Mouse (Mus musculus): ENCODE results near the gene Lrrc63. TPM values are rescaled to one million over a fixed set of nuclear protein-coding genes. Genes with fewer than 3 reads are reported as not detected.

The Lrrc63 gene
- polyA plus RNA-seq, 1 experiment, result 0.04 TPM

DNA sequence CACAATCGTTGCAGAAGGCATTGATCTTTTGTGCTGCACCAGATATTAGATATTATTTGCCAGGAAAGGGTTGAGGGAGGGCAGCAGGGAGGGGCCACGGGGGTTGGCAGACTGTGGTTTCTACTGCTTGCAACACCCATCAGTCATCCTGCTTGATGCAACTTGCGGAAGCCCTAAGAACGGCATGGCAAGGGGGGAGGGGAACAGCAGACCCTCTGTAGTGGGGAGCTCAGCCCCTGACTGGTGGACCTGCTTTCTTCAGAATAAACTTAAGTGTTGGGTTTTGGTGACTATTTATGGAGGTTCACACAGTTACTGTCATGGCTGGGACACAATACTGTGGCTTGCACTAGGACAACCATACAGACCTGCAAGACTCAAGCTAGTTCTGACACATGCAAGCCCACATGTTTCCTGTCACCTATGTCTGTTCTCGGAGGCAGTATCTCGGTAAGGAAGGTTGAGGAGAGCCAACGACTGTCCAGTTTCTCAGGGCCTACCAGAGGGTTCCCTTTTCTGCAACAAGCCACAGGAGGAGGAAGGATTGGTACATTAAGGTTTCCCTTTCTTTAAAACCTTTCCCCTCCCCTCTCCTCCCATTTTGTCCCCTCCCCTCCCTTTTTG is 61.2 kb downstream of the Lrrc63 start:
- Histone ChIP-seq H3K4me3 (ENCODE audit: insufficient read depth, low read length) (no peak overlapping the region), H3K4me1 (ENCODE audit: control insufficient read depth, insufficient read depth, low read length) (no peaks in the 10 kb centered on the region), H3K27ac (ENCODE audit: insufficient read depth, low read length) (no peak overlapping the region)
- TF ChIP-seq CTCF (IDR thresholded peaks at IDR 0.05; ENCODE audit: extremely low read depth, insufficient read depth, low read length) (no peak), POLR2A (IDR thresholded peaks at IDR 0.05; ENCODE audit: extremely low read depth, insufficient read depth, low read length) (no peak)

DNA sequence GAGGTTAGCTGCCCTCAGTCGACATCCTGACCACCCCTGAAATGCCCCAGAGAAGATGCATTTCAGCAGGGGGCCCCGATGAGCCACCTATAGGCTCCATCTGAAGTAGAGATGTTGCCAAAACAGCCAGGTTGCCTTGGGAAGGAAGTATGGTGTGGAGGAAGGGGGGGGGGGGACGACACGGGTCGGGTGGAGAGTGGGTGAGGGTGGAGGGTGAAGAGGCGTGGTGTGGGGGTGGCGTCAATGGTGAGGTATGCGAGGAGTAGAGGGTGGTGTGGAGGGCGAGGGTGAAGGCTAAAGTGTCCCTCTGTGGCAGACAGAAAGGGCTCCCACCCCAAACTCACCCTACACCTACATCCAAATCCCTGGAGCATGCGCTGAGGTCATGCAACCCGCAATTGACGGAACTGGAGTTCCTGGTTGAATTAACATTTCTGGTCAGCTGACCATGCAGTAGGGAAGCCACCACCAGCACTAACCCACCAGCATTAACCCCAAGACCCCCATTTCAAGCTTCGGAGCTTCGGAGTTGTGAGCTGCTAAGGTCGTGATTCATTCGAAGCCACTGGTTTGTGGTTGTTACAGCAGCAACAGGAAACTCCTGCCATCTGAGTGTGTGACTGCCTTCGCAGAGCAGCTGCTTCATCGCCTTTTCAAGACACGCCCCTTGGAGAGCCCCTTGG is 62.1 kb downstream of the Lrrc63 start:
- Histone ChIP-seq H3K27ac (ENCODE audit: insufficient read depth, low read length) (no peak overlapping the region), H3K4me1 (ENCODE audit: control insufficient read depth, insufficient read depth, low read length) (0 out of 2 replicates have a peak, but pooled peaks cover 2% of the 10 kb centered on the region), H3K4me3 (ENCODE audit: insufficient read depth, low read length) (no peak overlapping the region)
- TF ChIP-seq POLR2A (IDR thresholded peaks at IDR 0.05; ENCODE audit: extremely low read depth, insufficient read depth, low read length) (no peak), CTCF (IDR thresholded peaks at IDR 0.05; ENCODE audit: extremely low read depth, insufficient read depth, low read length) (no peak)

DNA sequence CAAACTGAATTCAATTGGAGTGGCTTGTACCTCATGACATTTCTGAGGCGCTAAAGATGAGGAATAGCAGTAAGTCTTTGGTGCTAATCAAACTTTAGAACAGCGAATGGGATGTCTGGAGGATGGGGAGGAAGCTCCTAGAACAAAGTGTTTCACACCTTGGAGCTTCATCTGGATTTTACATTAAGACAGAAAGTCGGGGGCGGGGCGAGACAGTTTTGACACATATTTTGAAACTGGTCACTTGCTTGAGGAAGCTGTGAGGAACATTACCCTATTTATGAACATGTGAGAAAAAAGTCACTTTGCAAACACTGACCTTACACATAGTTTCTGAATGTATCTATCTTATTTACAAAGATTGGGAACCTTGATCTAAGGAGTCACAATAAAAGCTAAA is 65.5 kb downstream of the Lrrc63 start:
- no peak overlapping the region for H3K27ac ChIP-seq (ENCODE audit: insufficient read depth, low read length)
- no peak overlapping the region for H3K4me3 ChIP-seq (ENCODE audit: insufficient read depth, low read length)
- TF ChIP-seq CTCF (IDR thresholded peaks at IDR 0.05; ENCODE audit: extremely low read depth, insufficient read depth, low read length) (no peak), POLR2A (IDR thresholded peaks at IDR 0.05; ENCODE audit: extremely low read depth, insufficient read depth, low read length) (no peak)
- 0 out of 2 replicates have a peak, but pooled peaks cover 2% of the 10 kb centered on the region for H3K4me1 ChIP-seq (ENCODE audit: control insufficient read depth, insufficient read depth, low read length)

DNA sequence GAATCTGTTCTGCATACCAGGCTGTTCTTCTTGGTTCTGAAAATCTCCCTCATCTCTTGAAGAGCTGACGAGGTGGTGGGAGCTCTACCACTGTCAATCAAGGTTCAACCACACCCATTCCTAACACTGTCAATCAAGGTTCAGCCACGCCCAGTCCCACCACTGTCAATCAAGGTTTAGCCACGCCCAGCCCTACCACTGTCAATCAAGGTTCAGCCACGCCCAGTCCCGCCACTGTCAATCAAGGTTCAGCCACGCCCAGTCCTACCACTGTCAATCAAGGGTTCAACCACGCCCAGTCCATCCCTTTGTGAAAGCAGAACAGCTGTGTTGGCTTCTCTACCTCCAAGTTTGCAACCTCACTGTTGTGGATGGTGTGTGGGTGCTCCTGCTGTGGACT is 66.2 kb downstream of the Lrrc63 start:
- TF ChIP-seq CTCF (IDR thresholded peaks at IDR 0.05; ENCODE audit: extremely low read depth, insufficient read depth, low read length) (no peak), POLR2A (IDR thresholded peaks at IDR 0.05; ENCODE audit: extremely low read depth, insufficient read depth, low read length) (no peak)
- Histone ChIP-seq H3K27ac (ENCODE audit: insufficient read depth, low read length) (no peak overlapping the region), H3K4me3 (ENCODE audit: insufficient read depth, low read length) (no peak overlapping the region), H3K4me1 (ENCODE audit: control insufficient read depth, insufficient read depth, low read length) (0 out of 2 replicates have a peak, but pooled peaks cover 2% of the 10 kb centered on the region)

DNA sequence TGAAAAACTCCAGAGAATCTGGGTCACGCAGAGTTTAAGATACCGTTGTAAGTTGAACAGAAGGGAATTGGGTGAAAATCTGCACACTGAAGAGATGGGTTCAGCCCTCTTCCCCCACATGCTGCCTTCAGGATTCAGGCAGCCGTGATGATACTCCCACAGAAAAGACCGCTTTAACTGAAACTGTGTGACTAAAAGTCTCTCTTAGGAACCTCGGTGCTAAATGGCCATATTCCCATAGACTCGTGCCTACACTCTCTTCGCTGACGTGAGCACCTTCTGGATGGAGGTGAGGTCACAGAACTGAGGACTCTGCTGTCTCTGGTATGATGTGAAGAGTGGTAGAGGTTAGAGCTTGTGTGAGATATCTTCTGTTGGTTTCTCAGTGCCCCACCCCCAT is 66.7 kb downstream of the Lrrc63 start:
- TF ChIP-seq POLR2A (IDR thresholded peaks at IDR 0.05; ENCODE audit: extremely low read depth, insufficient read depth, low read length) (no peak), CTCF (IDR thresholded peaks at IDR 0.05; ENCODE audit: extremely low read depth, insufficient read depth, low read length) (no peak)
- Histone ChIP-seq H3K27ac (ENCODE audit: insufficient read depth, low read length) (no peak overlapping the region), H3K4me3 (ENCODE audit: insufficient read depth, low read length) (no peak overlapping the region), H3K4me1 (ENCODE audit: control insufficient read depth, insufficient read depth, low read length) (0 out of 2 replicates have a peak, but pooled peaks cover 2% of the 10 kb centered on the region)

DNA sequence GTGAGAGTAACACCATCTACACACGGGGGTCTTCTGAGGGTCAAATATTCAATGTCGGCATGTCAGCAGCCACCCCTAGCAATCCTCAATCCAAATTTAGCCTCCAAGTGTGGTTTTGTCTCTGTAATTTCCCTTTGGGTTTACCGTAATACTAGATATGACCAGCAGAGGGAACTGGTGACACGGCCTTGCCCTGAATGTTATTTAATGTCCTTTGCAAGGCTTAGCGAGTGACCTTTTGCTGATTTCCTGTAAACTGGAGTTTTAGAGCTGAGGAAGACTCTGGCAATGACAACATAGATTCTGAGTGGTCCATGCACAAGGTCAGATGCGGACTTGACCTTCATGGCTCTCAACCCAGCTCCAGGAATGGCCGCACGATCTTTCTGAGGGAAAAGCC is 70.1 kb downstream of the Lrrc63 start:
- Histone ChIP-seq H3K27ac (ENCODE audit: insufficient read depth, low read length) (no peak overlapping the region), H3K4me3 (ENCODE audit: insufficient read depth, low read length) (no peak overlapping the region), H3K4me1 (ENCODE audit: control insufficient read depth, insufficient read depth, low read length) (0 out of 2 replicates have a peak, but pooled peaks cover 2% of the 10 kb centered on the region)
- TF ChIP-seq CTCF (IDR thresholded peaks at IDR 0.05; ENCODE audit: extremely low read depth, insufficient read depth, low read length) (peak; percentile 78), POLR2A (IDR thresholded peaks at IDR 0.05; ENCODE audit: extremely low read depth, insufficient read depth, low read length) (no peak)

DNA sequence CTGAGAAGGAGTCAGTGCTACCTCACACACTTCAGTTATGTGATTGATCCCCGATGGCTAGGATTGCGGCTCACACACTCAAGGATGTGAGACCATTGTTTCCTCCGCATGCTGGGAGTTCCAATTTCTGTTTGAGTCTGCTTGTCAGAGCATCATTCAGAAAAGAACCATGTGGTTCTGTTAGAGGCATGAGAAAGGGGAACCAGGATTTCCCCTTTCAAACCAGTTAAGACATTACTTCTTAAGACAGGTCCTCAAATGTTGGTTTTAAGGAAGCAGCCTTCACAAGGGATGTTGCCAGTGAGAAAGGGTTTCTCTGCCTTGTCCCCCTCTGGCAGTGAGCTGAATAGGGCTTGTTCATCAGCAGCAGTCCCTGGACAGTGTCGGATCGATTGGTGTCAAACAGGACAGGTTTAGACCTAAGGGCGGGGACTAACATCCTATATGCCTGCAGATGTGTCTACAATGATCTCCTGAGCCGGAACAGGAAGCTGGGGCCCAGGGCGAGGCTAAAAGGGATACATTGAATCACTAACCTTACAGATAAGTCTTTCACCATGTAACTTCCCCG is 73.7 kb downstream of the Lrrc63 start:
- H3K27ac ChIP-seq (ENCODE audit: insufficient read depth, low read length), result no peak overlapping the region
- TF ChIP-seq CTCF (IDR thresholded peaks at IDR 0.05; ENCODE audit: extremely low read depth, insufficient read depth, low read length) (no peak), POLR2A (IDR thresholded peaks at IDR 0.05; ENCODE audit: extremely low read depth, insufficient read depth, low read length) (no peak)
- no peak overlapping the region for H3K4me3 ChIP-seq (ENCODE audit: insufficient read depth, low read length)
- no peaks in the 10 kb centered on the region for H3K4me1 ChIP-seq (ENCODE audit: control insufficient read depth, insufficient read depth, low read length)

DNA sequence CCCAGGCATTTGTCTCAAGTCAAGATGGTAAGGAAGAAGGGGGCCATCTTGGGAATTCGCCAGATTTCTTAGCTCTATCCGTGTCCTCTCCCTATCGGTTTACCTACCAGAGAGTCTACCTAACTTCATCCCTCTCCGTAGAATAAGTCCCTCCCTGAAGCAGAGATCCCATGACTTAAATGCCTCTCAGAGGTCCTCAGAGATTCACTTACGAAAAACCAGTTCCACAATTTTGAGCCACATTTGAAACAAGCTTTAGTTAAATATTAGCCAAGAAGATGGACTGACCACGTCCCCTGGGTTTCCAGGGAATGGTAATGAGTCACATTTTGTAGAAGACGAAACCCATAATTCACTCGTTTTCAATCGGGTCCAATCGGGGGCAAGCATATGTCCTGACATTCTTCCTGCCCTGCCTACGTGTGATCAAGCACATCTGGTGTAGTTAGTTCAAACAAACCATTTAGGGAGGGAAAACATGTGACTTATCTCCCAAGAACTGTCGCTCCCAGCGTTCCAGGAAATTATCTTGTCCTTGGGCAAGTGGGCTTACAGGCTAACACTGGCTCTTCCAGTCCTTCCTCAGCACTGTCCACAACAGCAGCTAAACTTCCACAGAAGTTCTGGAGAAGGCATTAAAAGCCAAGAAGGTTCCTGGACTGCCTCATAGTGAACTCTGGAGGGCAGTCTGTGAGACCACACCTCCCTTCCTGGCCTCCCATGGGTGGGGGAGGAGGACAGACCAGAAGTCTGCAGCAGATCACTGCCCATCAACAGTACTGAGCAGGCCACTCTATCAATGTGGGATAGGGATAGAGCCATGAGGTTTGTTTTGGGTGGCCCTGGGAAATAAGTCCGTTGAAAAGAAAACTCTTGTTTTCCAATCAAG is 76.0 kb downstream of the Lrrc63 start:
- Histone ChIP-seq H3K4me3 (ENCODE audit: insufficient read depth, low read length) (no peak overlapping the region), H3K27ac (ENCODE audit: insufficient read depth, low read length) (no peak overlapping the region), H3K4me1 (ENCODE audit: control insufficient read depth, insufficient read depth, low read length) (no peaks in the 10 kb centered on the region)
- no peak for TF ChIP-seq CTCF (IDR thresholded peaks at IDR 0.05; ENCODE audit: extremely low read depth, insufficient read depth, low read length)
- no peak for TF ChIP-seq POLR2A (IDR thresholded peaks at IDR 0.05; ENCODE audit: extremely low read depth, insufficient read depth, low read length)

DNA sequence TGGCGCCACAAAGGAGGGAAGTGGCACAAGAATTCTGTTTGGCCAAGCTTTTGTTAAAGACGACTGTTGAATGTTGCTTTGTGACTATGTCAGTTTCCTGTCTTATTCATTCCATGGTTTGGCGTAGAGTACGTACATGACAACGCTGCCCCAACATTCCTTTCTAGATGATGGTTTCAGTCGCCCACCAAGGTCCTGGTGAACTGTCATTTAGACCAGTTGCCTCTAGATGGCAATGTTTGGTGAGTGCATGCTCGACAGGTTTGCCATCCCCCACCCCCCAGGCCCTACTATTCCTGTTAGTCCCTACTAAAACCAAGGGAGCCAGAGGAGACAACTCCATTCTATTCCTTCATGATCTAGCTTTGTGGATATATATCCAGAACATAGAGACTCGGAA is 78.2 kb downstream of the Lrrc63 start:
- no peak for TF ChIP-seq CTCF (IDR thresholded peaks at IDR 0.05; ENCODE audit: extremely low read depth, insufficient read depth, low read length)
- TF ChIP-seq POLR2A (IDR thresholded peaks at IDR 0.05; ENCODE audit: extremely low read depth, insufficient read depth, low read length), result no peak
- no peaks in the 10 kb centered on the region for H3K4me1 ChIP-seq (ENCODE audit: control insufficient read depth, insufficient read depth, low read length)
- no peak overlapping the region for H3K4me3 ChIP-seq (ENCODE audit: insufficient read depth, low read length)
- no peak overlapping the region for H3K27ac ChIP-seq (ENCODE audit: insufficient read depth, low read length)
